Mouse (Mus musculus): ENCODE measurements at regions not wholly inside any gene's neighbourhood (a gene's known extent, or its start where the extent isn't known, plus 50 kb on each side); places are given as distances from the start of the nearest gene placed in this dataset.
A peak's percentile ranks its signal among the peaks of the same experiment; 100 is the strongest.

DNA sequence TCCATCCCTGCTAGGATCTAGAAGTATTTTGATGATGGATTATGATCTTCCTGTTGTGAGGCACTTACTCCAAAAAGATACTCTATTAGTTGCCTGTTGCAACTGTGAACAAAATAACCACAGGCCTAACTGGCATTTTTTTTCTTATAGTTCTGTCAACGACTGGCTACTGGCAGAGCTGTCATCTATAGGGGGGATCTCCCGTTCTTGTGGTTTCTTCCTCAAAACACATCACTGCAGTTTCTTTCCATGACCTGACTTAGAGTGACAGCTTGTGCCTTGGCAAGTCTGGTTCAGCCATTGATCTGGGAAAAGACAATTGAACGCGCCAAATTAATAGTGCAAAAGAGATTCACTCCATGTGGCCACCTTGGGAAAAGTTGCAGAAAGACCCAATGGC is 59.4 kb upstream of the Serbp1 start:
- H3K27me3 ChIP-seq (ENCODE audit: insufficient read depth, low read length) = no peaks in the 10 kb centered on the region
- no peak for DNase-seq (ENCODE audit: low spot score)
- no peak for ATAC-seq (ENCODE audit: low FRiP score)
- H3K4me2 ChIP-seq (ENCODE audit: low read depth, low read length, poor library complexity, severe bottlenecking) = no peak overlapping the region
- H3K4me1 ChIP-seq (ENCODE audit: insufficient read depth, low read length) = no peaks in the 10 kb centered on the region
- TF ChIP-seq CTCF (IDR thresholded peaks at IDR 0.05) = no peak
- no peak overlapping the region for H3K4me3 ChIP-seq (ENCODE audit: low read depth, low read length)
- H3K9me3 ChIP-seq (ENCODE audit: low read length) = no peaks in the 10 kb centered on the region
- no peak overlapping the region for H3K27ac ChIP-seq (ENCODE audit: low read depth, low read length)
- 75% methylated on average over 4 of the region's 4 CpGs for whole genome bisulfite sequencing
- no peaks in the 10 kb centered on the region for H3K36me3 ChIP-seq (ENCODE audit: insufficient read depth, low read length)
- H3K9ac ChIP-seq (replicated peaks; ENCODE audit: low read length, poor library complexity, severe bottlenecking) = no peak overlapping the region

GRCm38 (mm10) chr6:67178101-67178500 is 59.9 kb upstream of the Serbp1 start:
- no peaks in the 10 kb centered on the region for H3K4me1 ChIP-seq (ENCODE audit: insufficient read depth, low read length)
- ATAC-seq (ENCODE audit: low FRiP score) = no peak
- no peaks in the 10 kb centered on the region for H3K36me3 ChIP-seq (ENCODE audit: insufficient read depth, low read length)
- H3K27me3 ChIP-seq (ENCODE audit: insufficient read depth, low read length) = no peaks in the 10 kb centered on the region
- WGBS = 45% methylated on average over 1 of the region's 1 CpGs
- peak; percentile 52 for DNase-seq (ENCODE audit: low spot score)
- no peaks in the 10 kb centered on the region for H3K9me3 ChIP-seq (ENCODE audit: low read length)
- TF ChIP-seq CTCF (IDR thresholded peaks at IDR 0.05) = no peak
- no peak overlapping the region for H3K9ac ChIP-seq (replicated peaks; ENCODE audit: low read length, poor library complexity, severe bottlenecking)
- no peak overlapping the region for H3K4me2 ChIP-seq (ENCODE audit: low read depth, low read length, poor library complexity, severe bottlenecking)
- no peak overlapping the region for H3K27ac ChIP-seq (ENCODE audit: low read depth, low read length)
- H3K4me3 ChIP-seq (ENCODE audit: low read depth, low read length) = no peak overlapping the region

- no peaks in the 10 kb centered on the region for H3K27me3 ChIP-seq (ENCODE audit: insufficient read depth, low read length)
- DNase-seq (ENCODE audit: low spot score) (no peak), ATAC-seq (ENCODE audit: low FRiP score) (no peak)
- 88% methylated on average over 5 of the region's 5 CpGs for WGBS
- H3K4me2 ChIP-seq (ENCODE audit: low read depth, low read length, poor library complexity, severe bottlenecking) = no peak overlapping the region
- H3K4me3 ChIP-seq (ENCODE audit: low read depth, low read length) = no peak overlapping the region
- H3K4me1 ChIP-seq (ENCODE audit: insufficient read depth, low read length) = peaks cover 4% of the 10 kb centered on the region; the same call in 1 of the 2 replicates
- TF ChIP-seq CTCF (IDR thresholded peaks at IDR 0.05) = no peak
- H3K9ac ChIP-seq (replicated peaks; ENCODE audit: low read length, poor library complexity, severe bottlenecking) = no peak overlapping the region
- no peaks in the 10 kb centered on the region for H3K36me3 ChIP-seq (ENCODE audit: insufficient read depth, low read length)
- H3K9me3 ChIP-seq (ENCODE audit: low read length) = no peaks in the 10 kb centered on the region
- no peak overlapping the region for H3K27ac ChIP-seq (ENCODE audit: low read depth, low read length)
These were observed 67.4 kb upstream of the Serbp1 start for GRCm38 (mm10) chr6:67170674-67170946.

GRCm38 (mm10) chr6:67169873-67170673 is 67.9 kb upstream of the Serbp1 start:
- H3K9ac ChIP-seq (replicated peaks; ENCODE audit: low read length, poor library complexity, severe bottlenecking) = no peak overlapping the region
- peak; percentile 90 for TF ChIP-seq CTCF (IDR thresholded peaks at IDR 0.05)

GRCm38 (mm10) chr6:67168803-67169202 is 69.2 kb upstream of the Serbp1 start:
- peak overlapping the region; percentile 18; the same call in 1 of the 2 replicates for H3K27ac ChIP-seq (ENCODE audit: low read depth, low read length)
- WGBS = 20% methylated on average over 2 of the region's 2 CpGs
- DNase-seq (ENCODE audit: low spot score) = no peak

More at GRCm38 (mm10) chr6:67169873-67170673, 67.9 kb upstream of the Serbp1 start:
- peak; percentile 86 for DNase-seq (ENCODE audit: low spot score)
- Histone ChIP-seq H3K36me3 (ENCODE audit: insufficient read depth, low read length) (no peaks in the 10 kb centered on the region), H3K4me1 (ENCODE audit: insufficient read depth, low read length) (peaks cover 4% of the 10 kb centered on the region; the same call in 1 of the 2 replicates), H3K4me3 (ENCODE audit: low read depth, low read length) (no peak overlapping the region), H3K27me3 (ENCODE audit: insufficient read depth, low read length) (no peaks in the 10 kb centered on the region), H3K27ac (ENCODE audit: low read depth, low read length) (no peak overlapping the region), H3K9me3 (ENCODE audit: low read length) (no peaks in the 10 kb centered on the region), H3K4me2 (ENCODE audit: low read depth, low read length, poor library complexity, severe bottlenecking) (no peak overlapping the region)
- peak; percentile 80 for ATAC-seq (ENCODE audit: low FRiP score)
- 53% methylated on average over 13 of the region's 13 CpGs for WGBS

DNA sequence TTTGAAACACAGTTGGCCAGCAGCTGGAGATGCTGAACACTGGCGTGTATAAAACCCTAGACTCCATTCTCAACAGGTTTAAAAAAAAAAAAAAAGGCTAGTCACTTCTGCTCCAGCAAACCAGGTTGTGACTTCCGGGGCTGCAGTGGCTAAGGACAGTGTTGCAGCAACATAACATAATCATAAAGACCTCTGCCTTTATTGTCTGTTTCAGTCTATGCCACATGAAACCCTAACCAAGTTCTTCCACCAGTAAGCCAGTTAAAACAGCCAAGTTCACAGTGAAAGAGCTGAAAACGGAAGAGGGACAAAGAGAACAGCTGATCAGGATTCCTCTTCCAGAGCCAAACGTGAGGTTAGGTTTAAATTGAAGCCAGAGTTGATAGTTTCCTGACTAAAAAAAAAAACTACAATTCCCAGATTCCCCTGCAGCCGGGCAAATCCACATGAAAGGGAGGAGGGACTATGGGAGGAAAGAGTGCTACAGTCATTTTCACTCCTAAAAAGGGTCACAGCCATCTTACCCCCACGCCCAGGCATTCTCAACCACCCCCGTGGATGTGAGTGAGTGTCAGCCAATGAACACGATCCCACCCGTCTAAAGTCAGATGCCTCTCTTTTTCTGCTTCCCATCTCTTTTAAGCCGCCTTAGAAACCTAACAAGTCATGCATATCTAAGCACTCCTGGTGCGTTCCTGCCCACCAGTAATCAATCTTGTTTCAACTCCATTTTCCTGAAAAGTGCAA is 69.8 kb upstream of the Serbp1 start:
- peak; percentile 69 for DNase-seq (ENCODE audit: low spot score)
- peak; percentile 73 for ATAC-seq (ENCODE audit: low FRiP score)
- H3K27me3 ChIP-seq (ENCODE audit: insufficient read depth, low read length) = no peaks in the 10 kb centered on the region
- peak overlapping the region; percentile 42 for H3K4me3 ChIP-seq (ENCODE audit: low read depth, low read length)
- WGBS = 13% methylated on average over 11 of the region's 11 CpGs
- no peak for TF ChIP-seq CTCF (IDR thresholded peaks at IDR 0.05)
- H3K4me2 ChIP-seq (ENCODE audit: low read depth, low read length, poor library complexity, severe bottlenecking) = peak overlapping the region; percentile 54
- no peaks in the 10 kb centered on the region for H3K9me3 ChIP-seq (ENCODE audit: low read length)
- H3K27ac ChIP-seq (ENCODE audit: low read depth, low read length) = peak overlapping the region; percentile 18; the same call in 1 of the 2 replicates
- no peaks in the 10 kb centered on the region for H3K36me3 ChIP-seq (ENCODE audit: insufficient read depth, low read length)
- peaks cover 4% of the 10 kb centered on the region; the same call in 1 of the 2 replicates for H3K4me1 ChIP-seq (ENCODE audit: insufficient read depth, low read length)
- peak overlapping the region; percentile 52; the same call in 1 of the 2 replicates for H3K9ac ChIP-seq (replicated peaks; ENCODE audit: low read length, poor library complexity, severe bottlenecking)

More at GRCm38 (mm10) chr6:67168803-67169202, 69.2 kb upstream of the Serbp1 start:
- H3K9ac ChIP-seq (replicated peaks; ENCODE audit: low read length, poor library complexity, severe bottlenecking) = 0 out of 2 replicates have a peak overlapping the region, but pooled peaks have one; percentile 52
- TF ChIP-seq CTCF (IDR thresholded peaks at IDR 0.05) = no peak
- H3K27me3 ChIP-seq (ENCODE audit: insufficient read depth, low read length) = no peaks in the 10 kb centered on the region
- ATAC-seq (ENCODE audit: low FRiP score) = peak; percentile 17; the same call in 1 of the 2 replicates
- peak overlapping the region; percentile 42 for H3K4me3 ChIP-seq (ENCODE audit: low read depth, low read length)
- H3K4me1 ChIP-seq (ENCODE audit: insufficient read depth, low read length) = peaks cover 4% of the 10 kb centered on the region; the same call in 1 of the 2 replicates
- no peaks in the 10 kb centered on the region for H3K9me3 ChIP-seq (ENCODE audit: low read length)
- H3K36me3 ChIP-seq (ENCODE audit: insufficient read depth, low read length) = no peaks in the 10 kb centered on the region
- H3K4me2 ChIP-seq (ENCODE audit: low read depth, low read length, poor library complexity, severe bottlenecking) = peak overlapping the region; percentile 54
